Mouse (Mus musculus) heart, embryonic 12.5 days (tissue): Measurements from ENCODE around the gene Cttn. TPM values are rescaled to one million over a fixed set of nuclear protein-coding genes. Genes with fewer than 3 reads are reported as not detected.

ENCODE experiments used
- ATAC-seq: fragments of 200-750 bp; cut with Nextera tagmentation; 2 replicates; pipeline ENCODE4 v1.8.0; 2017; ENCODE audit warnings: moderate TSS enrichment, moderate library complexity; ENCODE audit not compliant: insufficient number of reproducible peaks, low FRiP score
- H3K27ac ChIP-seq: fragments of 300-500 bp; sonication (generic); 2 replicates; pipeline ENCODE4 v1.5.1; 2016; ENCODE audit warnings: mild to moderate bottlenecking, moderate library complexity; ENCODE audit not compliant: poor library complexity, severe bottlenecking
- H3K27me3 ChIP-seq: fragments of 300-500 bp; sonication (generic); replicated peaks from 2 replicates; pipeline ENCODE4 v1.6.1; 2016; ENCODE audit warnings: mild to moderate bottlenecking, moderate library complexity
- H3K36me3 ChIP-seq: fragments of 300-500 bp; sonication (generic); 2 replicates; pipeline ENCODE4 v1.6.1; 2016; ENCODE audit warnings: mild to moderate bottlenecking, moderate library complexity
- H3K4me1 ChIP-seq: fragments of 300-500 bp; sonication (generic); replicated peaks from 2 replicates; pipeline ENCODE4 v1.6.1; 2016; ENCODE audit warnings: mild to moderate bottlenecking
- H3K4me2 ChIP-seq: fragments of 300-500 bp; sonication (generic); 2 replicates; pipeline ENCODE4 v1.6.1; 2016; ENCODE audit warnings: mild to moderate bottlenecking, moderate library complexity
- H3K4me3 ChIP-seq: fragments of 300-500 bp; sonication (generic); 2 replicates; pipeline ENCODE4 v1.5.1; 2016; ENCODE audit warnings: mild to moderate bottlenecking
- H3K9ac ChIP-seq: fragments of 300-500 bp; sonication (generic); 2 replicates; pipeline ENCODE4 v1.6.1; 2016; ENCODE audit warnings: mild to moderate bottlenecking, moderate library complexity
- H3K9me3 ChIP-seq: fragments of 300-500 bp; sonication (generic); replicated peaks from 2 replicates; pipeline ENCODE4 v1.6.1; 2016; ENCODE audit warnings: mild to moderate bottlenecking, moderate library complexity
- WGBS: fragments of 180-500 bp; shearing (Covaris S2); methylation state at CpG from one replicate; pipeline ENCODE4 v1.1.7; 2016; 5-methylcytosine and 5-hydroxymethylcytosine counted together
- polyA plus RNA-seq: library from polyadenylated mRNA; unstranded; fragments of >200 nt; fragmentation: Nextera tagmentation; extraction: Ambion mirVana; gene quantifications from 2 replicates; pipeline ENCODE4 v1.2.1, GENCODE M21; 2016

The Cttn gene
- polyA plus RNA-seq, 1 experiment from 2014 or later = 144 TPM

GRCm38 (mm10) chr7:144390676-144391075 lies 80.1 kb downstream of the Cttn start:
- ATAC-seq = no peak
- H3K4me3 ChIP-seq = no peak overlapping the region
- no peaks in the 10 kb centered on the region for H3K9me3 ChIP-seq
- H3K27me3 ChIP-seq = 0 out of 2 replicates have a peak, but pooled peaks cover 5% of the 10 kb centered on the region
- no peaks in the 10 kb centered on the region for H3K4me1 ChIP-seq
- no peak overlapping the region for H3K9ac ChIP-seq
- WGBS = 64% methylated on average over 8 of the region's 8 CpGs
- H3K27ac ChIP-seq = no peak overlapping the region
- no peak overlapping the region for H3K4me2 ChIP-seq
- no peaks in the 10 kb centered on the region for H3K36me3 ChIP-seq

GRCm38 (mm10) chr7:144389704-144390103 lies 81.1 kb downstream of the Cttn start:
- ATAC-seq = no peak
- no peaks in the 10 kb centered on the region for H3K36me3 ChIP-seq
- no peak overlapping the region for H3K9ac ChIP-seq
- H3K27me3 ChIP-seq = 0 out of 2 replicates have a peak, but pooled peaks cover 1% of the 10 kb centered on the region
- no peaks in the 10 kb centered on the region for H3K9me3 ChIP-seq
- no peaks in the 10 kb centered on the region for H3K4me1 ChIP-seq
- WGBS = 78% methylated on average over 2 of the region's 2 CpGs
- no peak overlapping the region for H3K4me3 ChIP-seq
- H3K4me2 ChIP-seq = no peak overlapping the region
- no peak overlapping the region for H3K27ac ChIP-seq

- Histone ChIP-seq H3K9me3 (no peaks in the 10 kb centered on the region), H3K36me3 (no peaks in the 10 kb centered on the region), H3K4me1 (no peaks in the 10 kb centered on the region), H3K27me3 (no peaks in the 10 kb centered on the region), H3K4me2 (no peak overlapping the region), H3K4me3 (no peak overlapping the region), H3K9ac (no peak overlapping the region), H3K27ac (no peak overlapping the region)
- ATAC-seq = no peak
- 88% methylated on average over 6 of the region's 6 CpGs for WGBS
These were observed 83.3 kb downstream of the Cttn start for GRCm38 (mm10) chr7:144387537-144387936.

Other genes with a start within 250 kb of the Cttn start
- 29.2 and 35.2 TPM in 2 replicates for gene Ppfia1, start 82.7 kb upstream of the Cttn start, polyA plus RNA-seq
- gene Fadd, start 111.5 kb upstream of the Cttn start, polyA plus RNA-seq = 12.1 and 12.3 TPM in 2 replicates